Mouse (Mus musculus): ENCODE results near the gene Olfr1054. TPM values are rescaled to one million over a fixed set of nuclear protein-coding genes. Genes with fewer than 3 reads are reported as not detected.
"Not testable (repeated sequence)": the region's sequence is repeated elsewhere in the genome, so short reads cannot be mapped to it uniquely, and the experiment has no call there.

The Olfr1054 gene
- not detected in 2 replicates for total RNA-seq (2015)
- total RNA-seq (2017), result not detected in 2 replicates

DNA sequence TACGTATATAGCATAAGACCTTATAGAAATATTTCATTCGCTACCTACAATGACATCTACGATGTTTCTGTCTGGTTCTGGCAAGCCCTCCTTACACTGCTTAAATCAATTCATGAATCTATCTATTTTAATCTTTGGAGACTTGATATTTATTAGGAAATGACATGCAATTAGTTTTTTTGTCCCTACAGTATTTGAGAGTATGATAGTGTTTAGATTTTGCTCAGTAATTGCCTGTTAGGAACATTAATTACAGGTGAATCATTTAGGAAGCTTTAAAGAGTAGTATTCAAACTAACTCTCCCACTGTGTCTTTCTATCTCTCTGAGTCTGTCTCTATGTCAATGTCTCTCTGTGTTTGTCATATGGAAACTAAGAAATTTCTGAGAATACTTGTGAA lies at the start of gene Olfr1054:
Olfr1054 (minus strand) TSS at position 101 of the 400 bp plus-strand sequence.
- ATAC-seq (replicated peaks; ENCODE audit: poor library complexity), result no peak

DNA sequence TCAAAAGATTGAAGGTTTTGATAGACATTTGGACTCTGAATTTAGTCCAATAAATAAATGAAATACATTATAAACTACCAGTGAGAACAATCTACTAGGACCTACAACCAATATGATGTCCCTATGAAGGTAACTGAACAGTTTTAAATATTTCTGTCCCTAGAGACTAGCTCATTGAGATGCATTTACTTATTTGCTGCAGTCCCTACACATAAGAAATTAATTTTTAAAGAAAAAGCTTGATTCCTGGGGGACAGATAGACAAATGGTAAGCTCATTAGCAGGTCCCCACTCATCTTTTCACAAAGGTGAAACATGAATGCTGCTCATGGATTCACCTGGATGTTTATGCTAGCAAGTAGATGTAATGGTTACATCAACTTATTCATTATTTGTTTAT lies 43.1 kb upstream of the Olfr1054 start, which contains the start of gene Olfr1057:
Olfr1057 (minus strand) TSS at position 101 of the 400 bp plus-strand sequence.
- no peak for ATAC-seq (replicated peaks; ENCODE audit: poor library complexity)

DNA sequence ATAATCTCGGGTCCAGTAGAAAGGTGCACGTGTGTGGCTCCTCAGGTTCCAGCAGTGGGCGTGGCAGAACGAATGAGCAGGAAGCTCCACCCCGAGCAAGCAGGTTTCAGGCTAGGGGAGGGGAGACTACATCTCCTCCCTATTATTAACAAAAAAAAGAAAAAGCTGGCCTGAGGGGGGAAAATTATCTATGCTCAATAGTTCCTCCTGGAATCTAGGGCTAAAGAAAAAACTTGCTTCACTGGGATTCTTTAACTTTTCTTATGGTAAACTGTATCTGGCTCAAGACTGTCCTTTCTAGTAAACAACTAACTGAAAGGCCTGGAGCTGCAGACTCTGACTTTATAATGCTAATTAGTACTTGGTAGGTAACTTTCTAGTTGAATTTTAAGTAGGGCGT lies 31.1 kb upstream of the Olfr1054 start:
- ATAC-seq (replicated peaks; ENCODE audit: poor library complexity), result not testable (repeated sequence)

DNA sequence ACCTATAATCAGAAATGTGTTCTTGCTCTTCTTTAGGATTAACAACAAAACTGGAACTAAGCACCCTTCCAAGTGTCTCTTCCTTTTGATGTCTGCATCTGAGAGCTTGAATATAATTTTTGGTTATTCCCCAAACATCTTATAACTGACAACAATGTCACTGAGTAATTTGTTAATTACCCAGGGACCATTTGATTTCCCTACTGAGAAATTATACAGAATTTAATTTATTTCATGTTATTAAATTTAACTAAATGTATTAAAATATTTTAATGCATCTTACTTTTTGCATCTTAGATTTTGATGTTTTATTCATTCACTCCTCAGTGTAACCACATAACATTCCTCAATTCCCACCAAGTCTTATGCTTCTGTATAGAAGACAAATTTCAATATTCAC lies 27.1 kb upstream of the Olfr1054 start, which contains the start of gene Olfr1056:
Olfr1056 (minus strand) TSS at position 101 of the 400 bp plus-strand sequence.
- ATAC-seq (replicated peaks; ENCODE audit: poor library complexity), result no peak

DNA sequence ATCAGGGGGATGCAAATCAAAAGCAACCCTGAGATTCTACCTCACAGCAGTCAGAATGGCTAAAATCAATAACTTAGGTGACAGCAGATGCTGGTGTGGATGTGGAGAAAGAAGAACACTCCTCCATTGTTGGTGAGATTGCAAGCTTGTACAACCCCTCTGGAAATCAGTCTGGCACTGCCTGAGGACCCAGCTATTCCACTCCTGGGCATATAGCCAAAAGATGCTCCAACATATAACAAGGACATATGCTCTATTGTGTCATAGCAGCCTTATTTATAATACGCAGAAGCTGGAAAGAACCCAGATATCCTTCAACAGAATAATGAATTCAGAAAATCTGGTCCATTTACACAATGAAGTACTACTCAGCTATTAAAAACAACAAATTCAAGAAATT lies 16.5 kb upstream of the Olfr1054 start:
- not testable (repeated sequence) for ATAC-seq (replicated peaks; ENCODE audit: poor library complexity)

DNA sequence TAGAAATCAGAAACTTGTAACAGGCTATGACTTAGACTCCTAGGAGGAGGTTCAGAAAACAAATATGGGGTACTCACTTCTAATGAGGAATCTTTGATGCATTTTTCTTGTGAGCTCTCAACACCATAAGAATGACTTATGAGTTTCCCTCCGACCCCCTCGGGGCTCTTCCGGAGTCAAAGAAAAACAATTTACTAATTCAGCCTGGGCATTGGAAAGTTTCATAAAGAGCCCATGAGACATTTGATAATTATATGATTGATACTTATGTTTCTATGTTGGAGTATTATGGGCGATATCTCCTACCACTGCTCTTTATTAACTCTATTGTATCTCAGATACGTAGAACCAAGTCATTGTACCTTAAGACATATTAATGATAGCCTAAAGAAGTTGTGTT lies 15.0 kb upstream of the Olfr1054 start, which contains the start of gene Olfr1055:
Olfr1055 (minus strand) TSS at position 101 of the 400 bp plus-strand sequence.
- no peak for ATAC-seq (replicated peaks; ENCODE audit: poor library complexity)

DNA sequence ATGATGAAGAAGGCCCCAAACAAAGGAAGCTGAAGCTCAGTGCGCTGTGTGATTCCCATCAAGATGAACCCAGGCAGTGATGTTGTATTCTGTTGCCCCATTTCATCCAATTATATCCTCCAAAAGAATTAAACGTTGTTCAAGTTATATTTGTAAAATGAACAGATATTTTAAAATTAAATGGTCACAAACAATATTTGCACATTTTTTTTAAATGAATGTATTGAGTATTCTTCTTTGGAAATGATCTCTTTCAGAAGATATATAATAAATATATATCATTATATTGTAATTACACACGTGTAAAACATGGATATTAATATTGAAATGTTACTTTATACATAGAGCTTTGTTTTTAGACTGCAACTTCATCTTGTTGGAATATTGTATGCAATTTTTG lies 20.0 kb downstream of the Olfr1054 start, which contains the start of gene Olfr1053:
Olfr1053 (minus strand) TSS at position 101 of the 400 bp plus-strand sequence.
- ATAC-seq (replicated peaks; ENCODE audit: poor library complexity), result no peak

DNA sequence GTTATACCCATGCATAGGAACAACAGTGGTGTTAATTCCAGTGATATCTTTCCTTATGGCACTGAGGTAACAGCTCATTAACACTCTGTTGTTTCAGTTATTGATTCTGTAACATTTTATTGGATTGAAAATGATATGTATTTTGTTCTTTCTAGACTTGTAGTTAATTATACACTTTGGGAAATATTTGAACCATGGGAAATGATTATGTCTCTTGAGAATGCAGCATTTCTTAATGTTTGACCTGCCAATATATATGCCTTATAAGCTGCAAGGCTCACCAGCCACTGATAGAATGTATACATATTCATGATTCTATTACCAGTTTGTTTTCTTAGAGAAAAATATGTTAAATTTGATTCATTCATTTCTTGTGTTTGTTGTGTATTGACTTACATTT lies 43.1 kb downstream of the Olfr1054 start, which contains the start of gene Olfr1052:
Olfr1052 (plus strand) TSS at position 301 of the 400 bp plus-strand sequence.
- no peak for ATAC-seq (replicated peaks; ENCODE audit: poor library complexity)

Other genes starting within 250 kb of the Olfr1054 start
- not detected in 2 replicates for gene Olfr1037, start 248.0 kb downstream of the Olfr1054 start, total RNA-seq (2015)
- gene Olfr1037, start 248.0 kb downstream of the Olfr1054 start, total RNA-seq (2017), result not detected in 2 replicates
- not detected in 2 replicates for gene Olfr1039, start 199.5 kb downstream of the Olfr1054 start, total RNA-seq (2015)
- gene Olfr1039, start 199.5 kb downstream of the Olfr1054 start, total RNA-seq (2017), result not detected in 2 replicates
- not detected in 2 replicates for gene Olfr1040, start 188.7 kb downstream of the Olfr1054 start, total RNA-seq (2015)
- not detected in 2 replicates for gene Olfr1040, start 188.7 kb downstream of the Olfr1054 start, total RNA-seq (2017)
- not detected in 2 replicates for gene Olfr1042, start 173.6 kb downstream of the Olfr1054 start, total RNA-seq (2015)
- not detected in 2 replicates for gene Olfr1042, start 173.6 kb downstream of the Olfr1054 start, total RNA-seq (2017)
- gene Olfr1043, start 167.9 kb downstream of the Olfr1054 start, total RNA-seq (2015), result not detected in 2 replicates
- not detected in 2 replicates for gene Olfr1043, start 167.9 kb downstream of the Olfr1054 start, total RNA-seq (2017)
- not detected in 2 replicates for gene Olfr1044, start 157.6 kb downstream of the Olfr1054 start, total RNA-seq (2015)
- gene Olfr1044, start 157.6 kb downstream of the Olfr1054 start, total RNA-seq (2017), result not detected in 2 replicates
- gene Olfr52, start 149.8 kb downstream of the Olfr1054 start, total RNA-seq (2015), result not detected in 2 replicates
- not detected in 2 replicates for gene Olfr52, start 149.8 kb downstream of the Olfr1054 start, total RNA-seq (2017)
- gene Olfr1045, start 132.4 kb downstream of the Olfr1054 start, total RNA-seq (2015), result not detected in 2 replicates
- gene Olfr1045, start 132.4 kb downstream of the Olfr1054 start, total RNA-seq (2017), result not detected in 2 replicates
- gene Olfr1046, start 116.1 kb downstream of the Olfr1054 start, total RNA-seq (2015), result not detected in 2 replicates
- gene Olfr1046, start 116.1 kb downstream of the Olfr1054 start, total RNA-seq (2017), result not detected in 2 replicates
- gene Olfr1047, start 104.0 kb downstream of the Olfr1054 start, total RNA-seq (2015), result not detected in 2 replicates
- not detected in 2 replicates for gene Olfr1047, start 104.0 kb downstream of the Olfr1054 start, total RNA-seq (2017)
- gene Olfr1048, start 95.1 kb downstream of the Olfr1054 start, total RNA-seq (2015), result not detected in 2 replicates
- gene Olfr1048, start 95.1 kb downstream of the Olfr1054 start, total RNA-seq (2017), result not detected in 2 replicates
- not detected in 2 replicates for gene Olfr1049, start 77.1 kb downstream of the Olfr1054 start, total RNA-seq (2015)
- not detected in 2 replicates for gene Olfr1049, start 77.1 kb downstream of the Olfr1054 start, total RNA-seq (2017)
- gene Olfr1051, start 56.3 kb downstream of the Olfr1054 start, total RNA-seq (2015), result not detected in 2 replicates
- not detected in 2 replicates for gene Olfr1051, start 56.3 kb downstream of the Olfr1054 start, total RNA-seq (2017)
- gene Olfr1052, start 43.0 kb downstream of the Olfr1054 start, total RNA-seq (2015), result not detected in 2 replicates
- gene Olfr1052, start 43.0 kb downstream of the Olfr1054 start, total RNA-seq (2017), result not detected in 2 replicates
- not detected in 2 replicates for gene Olfr1053, start 20.1 kb downstream of the Olfr1054 start, total RNA-seq (2015)
- gene Olfr1053, start 20.1 kb downstream of the Olfr1054 start, total RNA-seq (2017), result not detected in 2 replicates
- gene Olfr1055, start 14.9 kb upstream of the Olfr1054 start, total RNA-seq (2015), result not detected in 2 replicates
- not detected in 2 replicates for gene Olfr1055, start 14.9 kb upstream of the Olfr1054 start, total RNA-seq (2017)
- gene Olfr1056, start 27.0 kb upstream of the Olfr1054 start, total RNA-seq (2015), result not detected in 2 replicates
- not detected in 2 replicates for gene Olfr1056, start 27.0 kb upstream of the Olfr1054 start, total RNA-seq (2017)
- not detected in 2 replicates for gene Olfr1057, start 43.0 kb upstream of the Olfr1054 start, total RNA-seq (2015)
- gene Olfr1057, start 43.0 kb upstream of the Olfr1054 start, total RNA-seq (2017), result not detected in 2 replicates
- gene Olfr1058, start 53.1 kb upstream of the Olfr1054 start, total RNA-seq (2015), result not detected in 2 replicates
- gene Olfr1058, start 53.1 kb upstream of the Olfr1054 start, total RNA-seq (2017), result not detected in 2 replicates
- not detected in 2 replicates for gene Olfr1061, start 78.6 kb upstream of the Olfr1054 start, total RNA-seq (2015)
- gene Olfr1061, start 78.6 kb upstream of the Olfr1054 start, total RNA-seq (2017), result not detected in 2 replicates
- gene Olfr1062, start 91.3 kb upstream of the Olfr1054 start, total RNA-seq (2015), result not detected in 2 replicates
- gene Olfr1062, start 91.3 kb upstream of the Olfr1054 start, total RNA-seq (2017), result not detected in 2 replicates
- not detected in 2 replicates for gene Olfr1065, start 115.2 kb upstream of the Olfr1054 start, total RNA-seq (2015)
- not detected in 2 replicates for gene Olfr1065, start 115.2 kb upstream of the Olfr1054 start, total RNA-seq (2017)
- not detected in 2 replicates for gene Olfr1066, start 120.8 kb upstream of the Olfr1054 start, total RNA-seq (2015)
- gene Olfr1066, start 120.8 kb upstream of the Olfr1054 start, total RNA-seq (2017), result not detected in 2 replicates
- gene Olfr228, start 152.0 kb upstream of the Olfr1054 start, total RNA-seq (2015), result not detected in 2 replicates
- gene Olfr228, start 152.0 kb upstream of the Olfr1054 start, total RNA-seq (2017), result not detected in 2 replicates
- not detected in 2 replicates for gene Olfr1076, start 173.0 kb upstream of the Olfr1054 start, total RNA-seq (2015)
- not detected in 2 replicates for gene Olfr1076, start 173.0 kb upstream of the Olfr1054 start, total RNA-seq (2017)
- gene Olfr1079, start 207.0 kb upstream of the Olfr1054 start, total RNA-seq (2015), result not detected in 2 replicates
- gene Olfr1079, start 207.0 kb upstream of the Olfr1054 start, total RNA-seq (2017), result not detected in 2 replicates
- gene Olfr1080, start 222.8 kb upstream of the Olfr1054 start, total RNA-seq (2015), result not detected in 2 replicates
- gene Olfr1080, start 222.8 kb upstream of the Olfr1054 start, total RNA-seq (2017), result not detected in 2 replicates